Mouse (Mus musculus): ENCODE data around the gene Ubxn6. TPM values are rescaled to one million over a fixed set of nuclear protein-coding genes. Genes with fewer than 3 reads are reported as not detected.

Gene Ubxn6
- polyA plus RNA-seq, 1 experiment, result 37.8 TPM

- no peak for TF ChIP-seq GATA1 (IDR thresholded peaks at IDR 0.05; ENCODE audit: low read length)
These were observed 38.5 kb downstream of the Ubxn6 start, which contains the start of gene Sh3gl1 for GRCm38 (mm10) chr17:56036176-56036900. TSS of gene Sh3gl1 (minus strand) at chr17:56036635.

GRCm38 (mm10) chr17:56035216-56035615 lies 39.6 kb downstream of the Ubxn6 start:
- no peak for TF ChIP-seq GATA1 (IDR thresholded peaks at IDR 0.05; ENCODE audit: low read length)

- TF ChIP-seq GATA1 (IDR thresholded peaks at IDR 0.05; ENCODE audit: low read length), result no peak
These were observed 40.1 kb downstream of the Ubxn6 start for GRCm38 (mm10) chr17:56034726-56035100.

- no peak for TF ChIP-seq GATA1 (IDR thresholded peaks at IDR 0.05; ENCODE audit: low read length)
These were observed 40.6 kb downstream of the Ubxn6 start for GRCm38 (mm10) chr17:56034040-56034725.

GRCm38 (mm10) chr17:56032831-56033230 lies 42.0 kb downstream of the Ubxn6 start:
- TF ChIP-seq GATA1 (IDR thresholded peaks at IDR 0.05; ENCODE audit: low read length), result no peak

- TF ChIP-seq GATA1 (IDR thresholded peaks at IDR 0.05; ENCODE audit: low read length), result no peak
These were observed 42.6 kb downstream of the Ubxn6 start for GRCm38 (mm10) chr17:56032127-56032733.

GRCm38 (mm10) chr17:56031431-56031830 lies 43.4 kb downstream of the Ubxn6 start:
- TF ChIP-seq GATA1 (IDR thresholded peaks at IDR 0.05; ENCODE audit: low read length), result no peak

- TF ChIP-seq GATA1 (IDR thresholded peaks at IDR 0.05; ENCODE audit: low read length), result no peak
These were observed 43.9 kb downstream of the Ubxn6 start for GRCm38 (mm10) chr17:56030919-56031318.

- TF ChIP-seq GATA1 (IDR thresholded peaks at IDR 0.05; ENCODE audit: low read length), result no peak
These were observed 44.5 kb downstream of the Ubxn6 start for GRCm38 (mm10) chr17:56030238-56030870.

- no peak for TF ChIP-seq GATA1 (IDR thresholded peaks at IDR 0.05; ENCODE audit: low read length)
These were observed 46.9 kb downstream of the Ubxn6 start for GRCm38 (mm10) chr17:56027801-56028441.

- TF ChIP-seq GATA1 (IDR thresholded peaks at IDR 0.05; ENCODE audit: low read length), result no peak
These were observed 47.9 kb downstream of the Ubxn6 start for GRCm38 (mm10) chr17:56026881-56027280.

GRCm38 (mm10) chr17:56026303-56026702 lies 48.5 kb downstream of the Ubxn6 start:
- no peak for TF ChIP-seq GATA1 (IDR thresholded peaks at IDR 0.05; ENCODE audit: low read length)

- TF ChIP-seq GATA1 (IDR thresholded peaks at IDR 0.05; ENCODE audit: low read length), result no peak
These were observed 49.9 kb downstream of the Ubxn6 start for GRCm38 (mm10) chr17:56024931-56025330.

- TF ChIP-seq GATA1 (IDR thresholded peaks at IDR 0.05; ENCODE audit: low read length), result no peak
These were observed 50.4 kb downstream of the Ubxn6 start for GRCm38 (mm10) chr17:56024476-56024875.

- no peak for TF ChIP-seq GATA1 (IDR thresholded peaks at IDR 0.05; ENCODE audit: low read length)
These were observed 51.4 kb downstream of the Ubxn6 start for GRCm38 (mm10) chr17:56023386-56023785.

- no peak for TF ChIP-seq GATA1 (IDR thresholded peaks at IDR 0.05; ENCODE audit: low read length)
These were observed 51.9 kb downstream of the Ubxn6 start for GRCm38 (mm10) chr17:56022989-56023290.
